Mouse (Mus musculus): ENCODE data around the gene Zfp553.
"Not testable (repeated sequence)": the region's sequence is repeated elsewhere in the genome, so short reads cannot be mapped to it uniquely, and the experiment has no call there.

GRCm38 (mm10) chr7:127250511-127250910 lies 17.6 kb downstream of the Zfp553 start:
- TF ChIP-seq POLR2A (IDR thresholded peaks at IDR 0.05; ENCODE audit: borderline replicate concordance, control insufficient read depth, low read depth, low read length); CTCF (IDR thresholded peaks at IDR 0.05; ENCODE audit: control insufficient read depth, insufficient read depth, low read length): not testable (repeated sequence)

Measured in bone marrow, adult 2 months (tissue).